Mouse (Mus musculus) thymus, postnatal 4 days (tissue): ENCODE data around the gene Rad9a.

Experiments used
- DNase-seq: peaks from one replicate; pipeline ENCODE4 v3.0.0; 2021

The Rad9a gene

GRCm38 (mm10) chr19:4217855-4218254, 16.4 kb upstream of the Rad9a start:
- DNase-seq = peak; percentile 4

GRCm38 (mm10) chr19:4217140-4217539, 15.7 kb upstream of the Rad9a start:
- DNase-seq = no peak

GRCm38 (mm10) chr19:4216041-4216685, 14.7 kb upstream of the Rad9a start:
- no peak for DNase-seq

- DNase-seq = peak; percentile 35
Measured at GRCm38 (mm10) chr19:4215451-4215840, 14.0 kb upstream of the Rad9a start.

- DNase-seq = peak; percentile 53
Measured at GRCm38 (mm10) chr19:4214771-4215450, 13.4 kb upstream of the Rad9a start.

GRCm38 (mm10) chr19:4214071-4214770, 12.8 kb upstream of the Rad9a start, which contains the start of the genes Clcf1 and AC109138.7:
Gene Clcf1, plus strand, starts transcription at chr19:4214238.
Gene AC109138.7, plus strand, starts transcription at chr19:4214357.
- DNase-seq = peak; percentile 70

GRCm38 (mm10) chr19:4213524-4213974, 12.1 kb upstream of the Rad9a start:
- peak; percentile 17 for DNase-seq

- no peak for DNase-seq
Measured at GRCm38 (mm10) chr19:4211891-4212588, 10.6 kb upstream of the Rad9a start.

- DNase-seq = no peak
Measured at GRCm38 (mm10) chr19:4208563-4208962, 7.1 kb upstream of the Rad9a start.

- DNase-seq = peak; percentile 67
Measured at GRCm38 (mm10) chr19:4206971-4207370, 5.5 kb upstream of the Rad9a start.

- DNase-seq = no peak
Measured at GRCm38 (mm10) chr19:4204889-4205288, 3.4 kb upstream of the Rad9a start.

- peak; percentile 47 for DNase-seq
Measured at GRCm38 (mm10) chr19:4203604-4204326, 2.3 kb upstream of the Rad9a start.

- DNase-seq = peak; percentile 36
Measured at GRCm38 (mm10) chr19:4203148-4203547, 1.7 kb upstream of the Rad9a start.

GRCm38 (mm10) chr19:4202149-4202548, 687 bp upstream of the Rad9a start:
- peak; percentile 45 for DNase-seq

GRCm38 (mm10) chr19:4197180-4197579, 4.3 kb downstream of the Rad9a start:
- DNase-seq = no peak

- no peak for DNase-seq
Measured at GRCm38 (mm10) chr19:4196548-4196947, 4.9 kb downstream of the Rad9a start.

GRCm38 (mm10) chr19:4196048-4196447, 5.4 kb downstream of the Rad9a start:
- no peak for DNase-seq

GRCm38 (mm10) chr19:4194776-4195650, 6.4 kb downstream of the Rad9a start:
- DNase-seq = no peak

GRCm38 (mm10) chr19:4194021-4194724, 7.3 kb downstream of the Rad9a start:
- DNase-seq = no peak

GRCm38 (mm10) chr19:4193129-4193528, 8.3 kb downstream of the Rad9a start:
- no peak for DNase-seq
